Mouse (Mus musculus): ENCODE results near the gene Slc22a13.

DNA sequence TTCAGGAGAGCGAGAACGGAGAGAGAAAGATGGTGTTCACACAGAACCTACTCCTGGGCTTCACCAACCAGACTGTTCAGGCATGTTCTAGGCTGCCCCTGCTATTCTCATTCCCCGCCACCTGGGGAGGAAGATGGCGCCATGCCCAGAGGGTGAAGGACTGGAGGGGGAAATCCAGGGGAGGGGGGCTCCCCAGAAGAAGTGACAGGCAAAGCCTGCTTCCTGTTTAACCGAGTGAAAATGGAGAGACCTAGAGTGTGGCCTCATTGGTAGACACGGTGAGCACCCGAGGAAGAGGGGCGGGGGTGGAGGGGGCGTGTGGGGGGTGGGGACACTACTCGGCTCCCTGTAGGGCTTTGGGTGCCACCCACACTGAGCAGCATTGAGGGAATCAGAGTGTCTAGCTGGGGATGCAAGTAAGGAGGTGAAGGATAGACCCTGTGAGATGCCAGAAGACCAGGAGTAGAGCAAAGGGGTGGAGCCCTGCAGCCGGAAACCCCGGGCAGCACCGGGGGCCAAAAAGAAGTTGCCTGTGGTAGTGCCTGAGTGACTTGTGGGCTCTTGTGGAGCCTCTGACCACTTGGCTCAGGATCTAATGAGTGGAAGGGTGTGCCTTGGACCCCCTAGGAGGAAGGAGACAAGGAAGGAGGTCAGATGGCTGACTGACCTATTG, 62.7 kb downstream of the Slc22a13 start:
- TF ChIP-seq POLR2A (IDR thresholded peaks at IDR 0.05; ENCODE audit: low read depth, low read length) = no peak
- TF ChIP-seq CTCF (IDR thresholded peaks at IDR 0.05; ENCODE audit: borderline replicate concordance, insufficient read depth, low read length) = no peak

All from embryonic fibroblast, embryonic 13.5 days (primary cell).